Mouse (Mus musculus): Measurements from ENCODE around the gene Ptch1. TPM values are rescaled to one million over a fixed set of nuclear protein-coding genes. Genes with fewer than 3 reads are reported as not detected.
A peak's percentile ranks its signal among the peaks of the same experiment; 100 is the strongest.

The Ptch1 gene
- total RNA-seq (2021), result 10 to 100 TPM; 13.6 to 20.3 TPM
- long read RNA-seq, experiment 1, partial matches to known transcripts, result 4 of 7 reads
- long read RNA-seq, experiment 1, other reads (novel, unspliced or antisense), result 3 of 7 reads
- long read RNA-seq, experiment 2, full-length matches to known transcripts, result 1 of 3 reads
- long read RNA-seq, experiment 2, partial matches to known transcripts, result 1 of 3 reads
- long read RNA-seq, experiment 2, other reads (novel, unspliced or antisense), result 1 of 3 reads

GRCm38 (mm10) chr13:63573256-63573835 is at the start of gene Ptch1:
Ptch1 (minus strand) TSS chr13:63573598.
- peak; percentile 37 for DNase-seq

- no peak for DNase-seq
Observed at GRCm38 (mm10) chr13:63621301-63621700, 47.9 kb upstream of the Ptch1 start.

- no peak for DNase-seq
Observed at GRCm38 (mm10) chr13:63613201-63613600, 39.8 kb upstream of the Ptch1 start.

- no peak for DNase-seq
Observed at GRCm38 (mm10) chr13:63609734-63610133, 36.3 kb upstream of the Ptch1 start.

- no peak for DNase-seq
Observed at GRCm38 (mm10) chr13:63597593-63597992, 24.2 kb upstream of the Ptch1 start.

- DNase-seq, result no peak
Observed at GRCm38 (mm10) chr13:63595869-63596268, 22.5 kb upstream of the Ptch1 start.

- no peak for DNase-seq
Observed at GRCm38 (mm10) chr13:63593469-63594050, 20.2 kb upstream of the Ptch1 start.

GRCm38 (mm10) chr13:63592755-63593154 is 19.4 kb upstream of the Ptch1 start:
- no peak for DNase-seq

GRCm38 (mm10) chr13:63574601-63575000 is 1.2 kb upstream of the Ptch1 start:
- DNase-seq, result no peak

- DNase-seq, result peak; percentile 28
Observed at GRCm38 (mm10) chr13:63572453-63573255, 744 bp downstream of the Ptch1 start.

GRCm38 (mm10) chr13:63572111-63572452 is 1.3 kb downstream of the Ptch1 start:
- no peak for DNase-seq

GRCm38 (mm10) chr13:63570456-63570855 is 2.9 kb downstream of the Ptch1 start:
- DNase-seq, result no peak

GRCm38 (mm10) chr13:63569396-63569756 is 4.0 kb downstream of the Ptch1 start:
- DNase-seq, result no peak

- DNase-seq, result no peak
Observed at GRCm38 (mm10) chr13:63568741-63569395, 4.5 kb downstream of the Ptch1 start.

- DNase-seq, result no peak
Observed at GRCm38 (mm10) chr13:63568306-63568705, 5.1 kb downstream of the Ptch1 start.

- DNase-seq, result peak; percentile 91
Observed at GRCm38 (mm10) chr13:63567677-63568293, 5.6 kb downstream of the Ptch1 start.

- DNase-seq, result peak; percentile 64
Observed at GRCm38 (mm10) chr13:63566018-63567015, 7.1 kb downstream of the Ptch1 start.

GRCm38 (mm10) chr13:63565320-63566017 is 7.9 kb downstream of the Ptch1 start:
- peak; percentile 44 for DNase-seq

GRCm38 (mm10) chr13:63564626-63565319 is 8.6 kb downstream of the Ptch1 start:
- peak; percentile 61 for DNase-seq

All from gastrocnemius, postnatal 10 days (tissue).